Mouse (Mus musculus) heart, embryonic 14.5 days (tissue): Measurements from ENCODE around the gene Bcl2a1d. TPM values are rescaled to one million over a fixed set of nuclear protein-coding genes. Genes with fewer than 3 reads are reported as not detected.
"Not testable (repeated sequence)": the region's sequence is repeated elsewhere in the genome, so short reads cannot be mapped to it uniquely, and the experiment has no call there.

ENCODE experiments used
- ATAC-seq: fragments of 200-750 bp; cut with Nextera tagmentation; 2 replicates; pipeline ENCODE4 v1.8.0; 2017; ENCODE audit warnings: low read depth, moderate TSS enrichment; ENCODE audit not compliant: insufficient number of reproducible peaks, insufficient read depth, low FRiP score
- H3K27ac ChIP-seq, 2 experiments: fragments of 200-500 bp in 1 of 2; fragments of 300-500 bp in 1 of 2; sonication (generic) in 1 of 2; replicated peaks in 1 of 2; 2 replicates each; pipeline ENCODE4 v1.5.1; 2012 to 2014; ENCODE audit warnings: low read depth in 2 of 2, low read length in 2 of 2, control low read depth in 1 of 2, mild to moderate bottlenecking in 1 of 2, mixed read lengths in 1 of 2; ENCODE audit not compliant: control insufficient read depth in 1 of 2, insufficient read depth in 1 of 2
- H3K27me3 ChIP-seq: fragments of 300-500 bp; sonication (generic); 2 replicates; pipeline ENCODE4 v1.6.1; 2014; ENCODE audit warnings: mild to moderate bottlenecking, low read length, control low read depth; ENCODE audit not compliant: control insufficient read depth, insufficient read depth
- H3K36me3 ChIP-seq: fragments of 300-500 bp; sonication (generic); 2 replicates; pipeline ENCODE4 v1.6.1; 2014; ENCODE audit warnings: mild to moderate bottlenecking, control low read depth, low read length, mixed read lengths; ENCODE audit not compliant: control insufficient read depth, insufficient read depth
- H3K4me1 ChIP-seq, 2 experiments: fragments of 200-500 bp in 1 of 2; fragments of 300-500 bp in 1 of 2; sonication (generic) in 1 of 2; 2 replicates each; pipeline ENCODE4 v1.6.1; 2012 to 2014; ENCODE audit warnings: low read length in 2 of 2, control low read depth in 1 of 2, mixed read lengths in 1 of 2; ENCODE audit not compliant: control insufficient read depth in 2 of 2, insufficient read depth in 2 of 2
- H3K4me2 ChIP-seq: fragments of 300-500 bp; sonication (generic); 2 replicates; pipeline ENCODE4 v1.6.1; 2014; ENCODE audit warnings: mild to moderate bottlenecking, low read length
- H3K4me3 ChIP-seq, 2 experiments: fragments of 200-500 bp in 1 of 2; fragments of 300-500 bp in 1 of 2; sonication (generic) in 1 of 2; 2 replicates each; pipeline ENCODE4 v1.5.1; 2012 to 2014; ENCODE audit warnings: low read length in 2 of 2, mild to moderate bottlenecking in 2 of 2, control low read depth in 1 of 2, low read depth in 1 of 2, moderate library complexity in 1 of 2; ENCODE audit not compliant: control insufficient read depth in 1 of 2, insufficient read depth in 1 of 2
- H3K9ac ChIP-seq: fragments of 300-500 bp; sonication (generic); 2 replicates; pipeline ENCODE4 v1.6.1; 2014; ENCODE audit warnings: mild to moderate bottlenecking, low read length
- H3K9me3 ChIP-seq: fragments of 300-500 bp; sonication (generic); 2 replicates; pipeline ENCODE4 v1.6.1; 2016; ENCODE audit warnings: low read length, control low read depth; ENCODE audit not compliant: control insufficient read depth
- WGBS: fragments of 180-500 bp; shearing (Covaris S2); extraction: QIAGEN DNeasy Blood & Tissue Kit; methylation state at CpG from one replicate; pipeline ENCODE4 v1.1.7; 2014; 5-methylcytosine and 5-hydroxymethylcytosine counted together
- polyA plus RNA-seq: library from polyadenylated mRNA; unstranded; fragments of >200 nt; fragmentation: Nextera tagmentation; extraction: Ambion mirVana; gene quantifications from 2 replicates; pipeline ENCODE4 v1.2.1, GENCODE M21; 2014

Gene Bcl2a1d
- polyA plus RNA-seq, 1 experiment from 2014 or later = 0.39 TPM

- not testable (repeated sequence) for H3K36me3 ChIP-seq, H3K4me2 ChIP-seq, H3K4me3 ChIP-seq, ATAC-seq, H3K4me1 ChIP-seq, H3K9me3 ChIP-seq, H3K27me3 ChIP-seq, H3K27ac ChIP-seq, H3K9ac ChIP-seq
- 78% methylated on average over 2 of the region's 2 CpGs for WGBS
Measured at GRCm38 (mm10) chr9:88691307-88691706, 40.4 kb downstream of the Bcl2a1d start.

- not testable (repeated sequence) for H3K27me3 ChIP-seq, H3K9ac ChIP-seq, ATAC-seq, H3K9me3 ChIP-seq, H3K27ac ChIP-seq, H3K36me3 ChIP-seq, H3K4me1 ChIP-seq, H3K4me2 ChIP-seq, H3K4me3 ChIP-seq
- 78% methylated on average over 2 of the region's 3 CpGs for WGBS
Measured at GRCm38 (mm10) chr9:88689451-88689850, 42.3 kb downstream of the Bcl2a1d start.

- not testable (repeated sequence) for H3K27me3 ChIP-seq, H3K9ac ChIP-seq, H3K4me3 ChIP-seq, H3K4me2 ChIP-seq, H3K36me3 ChIP-seq, H3K4me1 ChIP-seq, ATAC-seq, H3K27ac ChIP-seq, H3K9me3 ChIP-seq
- WGBS = 79% methylated on average over 1 of the region's 1 CpGs
Measured at GRCm38 (mm10) chr9:88686719-88687118, 45.0 kb downstream of the Bcl2a1d start.

Other genes with a start within 250 kb of the Bcl2a1d start
- 50.8 and 60.3 TPM in 2 replicates for gene Syncrip, start 249.3 kb downstream of the Bcl2a1d start, polyA plus RNA-seq
- gene Zfp949, start 183.9 kb downstream of the Bcl2a1d start, polyA plus RNA-seq = 8.5 and 9.6 TPM in 2 replicates
- gene Trim43a, start 151.0 kb downstream of the Bcl2a1d start, polyA plus RNA-seq = 0.09 and 0.22 TPM in 2 replicates
- 30.8 and 39.0 TPM in 2 replicates for gene Mthfsl, start 11.6 kb downstream of the Bcl2a1d start, polyA plus RNA-seq
- gene Trim43c, start 107.2 kb upstream of the Bcl2a1d start, polyA plus RNA-seq = 0.15 TPM in 1 of 2 replicates, not detected in the other
- 0.49 TPM in 1 of 2 replicates, not detected in the other for gene Bcl2a1a, start 225.0 kb upstream of the Bcl2a1d start, polyA plus RNA-seq